Mouse (Mus musculus): ENCODE measurements at regions not wholly inside any gene's neighbourhood (a gene's known extent, or its start where the extent isn't known, plus 50 kb on each side); places are given as distances from the start of the nearest gene placed in this dataset.

GRCm38 (mm10) chr2:78189620-78190019 is 243.4 kb upstream of the Cwc22 start:
- TF ChIP-seq CTCF (IDR thresholded peaks at IDR 0.05; ENCODE audit: low read depth) = no peak
- TF ChIP-seq EP300 (optimal IDR thresholded peaks at IDR 0.05) = no peak
